Mouse (Mus musculus): Measurements from ENCODE around the gene Iqgap2.

DNA sequence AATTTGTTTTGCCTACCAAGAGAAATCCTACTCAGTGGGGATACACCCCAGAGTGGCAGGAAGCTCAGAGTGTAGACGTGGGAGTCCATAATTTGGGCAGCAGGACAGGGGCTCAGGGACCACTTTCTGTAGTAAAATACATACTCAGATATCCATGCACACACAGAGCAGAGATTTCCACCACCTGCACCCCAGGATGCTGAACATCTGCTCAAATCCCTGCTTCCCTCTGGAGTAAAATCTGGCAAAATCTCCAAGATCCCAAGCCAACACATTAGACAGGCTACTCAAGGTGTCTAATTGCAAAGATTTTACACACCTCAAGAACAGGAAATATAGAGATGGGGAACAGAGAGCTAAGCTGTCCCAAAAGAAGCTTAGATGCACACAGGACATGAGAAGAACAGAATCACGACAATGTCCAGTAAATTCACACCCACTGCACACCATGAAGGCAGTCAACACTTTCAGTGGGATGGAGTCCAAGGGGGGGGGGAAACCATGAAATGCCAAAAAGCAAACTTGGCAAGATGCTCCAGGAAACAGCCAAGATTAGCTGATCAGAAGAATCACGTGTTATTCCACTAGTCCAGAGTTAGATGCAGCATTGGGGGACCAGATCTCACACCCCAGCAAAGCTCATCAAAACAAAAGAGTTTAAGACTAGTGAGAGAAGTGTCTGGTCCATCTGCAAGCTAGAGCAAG is 177.3 kb downstream of the Iqgap2 start:
- no peak for TF ChIP-seq GATA1 (IDR thresholded peaks at IDR 0.05; ENCODE audit: low read length)
- TF ChIP-seq TAL1 (IDR thresholded peaks at IDR 0.05; ENCODE audit: low read length), result no peak
